Mouse (Mus musculus): ENCODE results near the gene Muc5ac.

The Muc5ac gene

GRCm38 (mm10) chr7:141835941-141836340, 47.2 kb downstream of the Muc5ac start:
- ATAC-seq (ENCODE audit: low TSS enrichment), result no peak

- no peak for ATAC-seq (ENCODE audit: low TSS enrichment)
Observed at GRCm38 (mm10) chr7:141836423-141836822, 47.7 kb downstream of the Muc5ac start.

GRCm38 (mm10) chr7:141838779-141839178, 50.0 kb downstream of the Muc5ac start, which contains the start of gene Muc5b:
Gene Muc5b (plus strand): TSS chr7:141839070.
- no peak for ATAC-seq (ENCODE audit: low TSS enrichment)

GRCm38 (mm10) chr7:141840354-141840753, 51.6 kb downstream of the Muc5ac start:
- no peak for ATAC-seq (ENCODE audit: low TSS enrichment)

GRCm38 (mm10) chr7:141861046-141861445, 72.3 kb downstream of the Muc5ac start:
- no peak for ATAC-seq (ENCODE audit: low TSS enrichment)

All from frontal cortex, adult (tissue).